ENCODE assay signal across 11 mouse cellular contexts in genomic region chr13:102122341-102122740, GRCm38 (mm10).
"Had no signal": no experiment of that assay in that cellular context is flagged by ENCODE, and none has a peak within 500 bp of the region (broad histone marks: within the 10 kb centered on the region; RNA-seq: fewer than 3 reads in every experiment).

No protein-coding gene starts in this region.

- H3K36me3 ChIP-seq: limb, embryonic 15.5 days; liver, embryonic 12.5 days; midbrain, embryonic 10.5 days; neural tube, embryonic 13.5 days had no signal

- H3K27ac ChIP-seq: layer of hippocampus, adult 2 months; limb, embryonic 15.5 days; liver, embryonic 12.5 days; midbrain, embryonic 10.5 days; neural tube, embryonic 13.5 days had no signal

- DNase-seq: kidney, adult 18-20 months; kidney, postnatal 10 days; kidney, postnatal 4 days; midbrain, embryonic 14.5 days; retina, postnatal 1 day; thymus, postnatal 36 days had no signal

- H3K9me3 ChIP-seq: limb, embryonic 15.5 days; liver, embryonic 12.5 days; midbrain, embryonic 10.5 days; neural tube, embryonic 13.5 days had no signal

- ATAC-seq: liver, embryonic 12.5 days had no signal

- H3K4me3 ChIP-seq: layer of hippocampus, adult 2 months; limb, embryonic 15.5 days; liver, embryonic 12.5 days; midbrain, embryonic 10.5 days; neural tube, embryonic 13.5 days had no signal

- H3K9ac ChIP-seq: limb, embryonic 15.5 days; liver, embryonic 12.5 days; neural tube, embryonic 13.5 days had no signal

- H3K4me1 ChIP-seq: limb, embryonic 15.5 days; liver, embryonic 12.5 days; midbrain, embryonic 10.5 days; neural tube, embryonic 13.5 days had no signal

- H3K4me2 ChIP-seq: limb, embryonic 15.5 days; liver, embryonic 12.5 days; neural tube, embryonic 13.5 days had no signal

- H3K27me3 ChIP-seq: limb, embryonic 15.5 days; liver, embryonic 12.5 days; neural tube, embryonic 13.5 days had no signal
